Mouse (Mus musculus) forebrain, embryonic 11.5 days (tissue): ENCODE data around the gene Rarb. TPM values are rescaled to one million over a fixed set of nuclear protein-coding genes. Genes with fewer than 3 reads are reported as not detected.
A peak's percentile ranks its signal among the peaks of the same experiment; 100 is the strongest.

Source experiments
- ATAC-seq: fragments of 200-750 bp; cut with Nextera tagmentation; replicated peaks from 2 replicates; pipeline ENCODE4 v1.8.0; 2017; ENCODE audit warnings: moderate TSS enrichment; ENCODE audit not compliant: low FRiP score
- DNase-seq: peaks from one replicate; pipeline ENCODE4 v3.0.0-alpha.2; 2017; ENCODE audit warnings: low spot score
- H3K27ac ChIP-seq: fragments of 300-500 bp; sonication (generic); 2 replicates; pipeline ENCODE4 v1.5.1; 2014; ENCODE audit warnings: low read depth, low read length
- H3K27me3 ChIP-seq: fragments of 300-500 bp; sonication (generic); 2 replicates; pipeline ENCODE4 v1.6.1; 2014; ENCODE audit warnings: mild to moderate bottlenecking, low read length, mixed read lengths; ENCODE audit not compliant: control insufficient read depth, insufficient read depth
- H3K36me3 ChIP-seq: fragments of 300-500 bp; sonication (generic); 2 replicates; pipeline ENCODE4 v1.6.1; 2014; ENCODE audit warnings: mild to moderate bottlenecking, low read length, moderate library complexity, mixed read lengths; ENCODE audit not compliant: control insufficient read depth, insufficient read depth
- H3K4me1 ChIP-seq: fragments of 300-500 bp; sonication (generic); replicated peaks from 2 replicates; pipeline ENCODE4 v1.6.1; 2014; ENCODE audit warnings: low read length, mixed read lengths; ENCODE audit not compliant: control insufficient read depth, insufficient read depth
- H3K4me2 ChIP-seq: fragments of 300-500 bp; sonication (generic); 2 replicates; pipeline ENCODE4 v1.6.1; 2014; ENCODE audit warnings: low read depth, mild to moderate bottlenecking, low read length, moderate library complexity, mixed read lengths; ENCODE audit not compliant: severe bottlenecking
- H3K4me3 ChIP-seq: fragments of 300-500 bp; sonication (generic); 2 replicates; pipeline ENCODE4 v1.5.1; 2014; ENCODE audit warnings: low read depth, low read length
- H3K9ac ChIP-seq: fragments of 300-500 bp; sonication (generic); 2 replicates; pipeline ENCODE4 v1.6.1; 2014; ENCODE audit warnings: low read length
- H3K9me3 ChIP-seq: fragments of 300-500 bp; sonication (generic); 2 replicates; pipeline ENCODE4 v1.6.1; 2016; ENCODE audit warnings: low read length, mixed read lengths; ENCODE audit not compliant: control insufficient read depth
- WGBS: fragments of 180-500 bp; shearing (Covaris S2); extraction: QIAGEN DNeasy Blood & Tissue Kit; methylation state at CpG from one replicate; pipeline ENCODE4 v1.1.7; 2014; 5-methylcytosine and 5-hydroxymethylcytosine counted together
- polyA plus RNA-seq: library from polyadenylated mRNA; unstranded; fragments of >200 nt; fragmentation: Nextera tagmentation; extraction: Ambion mirVana; gene quantifications from 2 replicates; pipeline ENCODE4 v1.2.1, GENCODE M21; 2014

Rarb gene
- polyA plus RNA-seq, 1 experiment from 2014 or later, result 15.8 TPM

DNA sequence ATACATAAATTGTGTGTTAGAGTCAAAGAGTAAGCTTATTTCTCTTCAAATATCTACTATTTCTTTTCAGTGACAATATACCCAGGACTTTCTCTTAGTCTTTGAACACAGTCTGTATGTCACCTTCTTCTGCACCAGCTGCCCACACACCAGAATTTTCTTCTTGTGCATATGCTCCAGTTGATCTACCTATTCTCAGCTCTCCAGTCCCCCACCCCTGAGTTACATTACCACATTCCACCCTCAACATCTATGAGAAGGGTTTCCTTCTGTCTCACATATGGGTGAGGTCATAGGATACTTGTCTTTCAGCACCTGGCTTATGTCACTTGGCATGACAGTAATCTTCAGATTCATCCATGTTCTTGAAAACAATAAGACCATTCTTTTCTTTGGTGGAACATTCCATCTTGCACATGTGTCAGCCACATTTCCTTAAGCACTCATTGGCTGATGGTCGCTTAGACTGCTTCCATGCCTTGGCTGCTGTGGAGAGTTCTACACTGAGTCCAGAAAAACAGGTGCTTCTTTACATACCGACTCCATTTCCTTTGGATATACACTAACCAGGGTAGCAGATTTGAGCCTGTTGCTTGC is 71.9 kb downstream of the Rarb start:
- 83% methylated on average over 2 of the region's 2 CpGs for WGBS
- Histone ChIP-seq H3K9ac (no peak overlapping the region), H3K4me2 (no peak overlapping the region), H3K4me3 (no peak overlapping the region), H3K27me3 (no peaks in the 10 kb centered on the region), H3K9me3 (no peaks in the 10 kb centered on the region), H3K27ac (no peak overlapping the region), H3K36me3 (no peaks in the 10 kb centered on the region), H3K4me1 (no peaks in the 10 kb centered on the region)
- no peak for DNase-seq
- ATAC-seq, result no peak

- ATAC-seq (no peak), DNase-seq (no peak)
- Histone ChIP-seq H3K36me3 (no peaks in the 10 kb centered on the region), H3K27ac (no peak overlapping the region), H3K27me3 (peaks cover 3% of the 10 kb centered on the region; the same call in 1 of the 2 replicates), H3K9me3 (no peaks in the 10 kb centered on the region), H3K4me2 (no peak overlapping the region), H3K4me1 (no peaks in the 10 kb centered on the region), H3K4me3 (no peak overlapping the region), H3K9ac (no peak overlapping the region)
- 87% methylated on average over 13 of the region's 13 CpGs for WGBS
Observed at GRCm38 (mm10) chr14:16740982-16741739, 77.8 kb downstream of the Rarb start.

- no peak for ATAC-seq
- 89% methylated on average over 1 of the region's 1 CpGs for WGBS
Observed at GRCm38 (mm10) chr14:16738538-16738937, 80.4 kb downstream of the Rarb start.

DNA sequence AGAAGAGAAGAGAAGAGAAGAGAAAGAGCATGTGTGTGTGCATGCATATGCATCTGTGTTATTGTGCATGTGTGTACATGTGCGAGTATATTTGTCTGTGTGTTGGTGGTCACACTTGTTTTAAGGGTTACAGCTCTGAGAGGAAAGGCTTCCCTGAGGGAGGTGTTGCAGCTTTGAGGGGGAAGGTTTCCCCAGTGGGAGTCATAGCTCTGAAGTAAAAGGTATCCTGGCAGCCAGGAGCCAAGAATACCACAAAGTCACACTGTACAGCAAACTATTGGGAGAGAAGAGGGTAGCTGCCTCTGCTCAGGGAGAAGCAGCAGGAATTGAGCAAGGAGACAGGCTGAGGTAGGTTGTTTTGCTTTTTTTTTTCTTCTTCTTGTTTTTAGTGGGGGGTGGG is 81.2 kb downstream of the Rarb start:
- no peaks in the 10 kb centered on the region for H3K9me3 ChIP-seq
- H3K4me3 ChIP-seq, result no peak overlapping the region
- peaks cover 5% of the 10 kb centered on the region; the same call in 1 of the 2 replicates for H3K27me3 ChIP-seq

More at GRCm38 (mm10) chr14:16738538-16738937, 80.4 kb downstream of the Rarb start:
- peaks cover 5% of the 10 kb centered on the region; the same call in 1 of the 2 replicates for H3K27me3 ChIP-seq
- H3K9me3 ChIP-seq, result no peaks in the 10 kb centered on the region
- H3K9ac ChIP-seq, result no peak overlapping the region
- H3K4me3 ChIP-seq, result no peak overlapping the region
- peaks cover 4% of the 10 kb centered on the region for H3K4me1 ChIP-seq
- H3K4me2 ChIP-seq, result no peak overlapping the region
- H3K36me3 ChIP-seq, result no peaks in the 10 kb centered on the region
- H3K27ac ChIP-seq, result no peak overlapping the region
- DNase-seq, result no peak

DNA sequence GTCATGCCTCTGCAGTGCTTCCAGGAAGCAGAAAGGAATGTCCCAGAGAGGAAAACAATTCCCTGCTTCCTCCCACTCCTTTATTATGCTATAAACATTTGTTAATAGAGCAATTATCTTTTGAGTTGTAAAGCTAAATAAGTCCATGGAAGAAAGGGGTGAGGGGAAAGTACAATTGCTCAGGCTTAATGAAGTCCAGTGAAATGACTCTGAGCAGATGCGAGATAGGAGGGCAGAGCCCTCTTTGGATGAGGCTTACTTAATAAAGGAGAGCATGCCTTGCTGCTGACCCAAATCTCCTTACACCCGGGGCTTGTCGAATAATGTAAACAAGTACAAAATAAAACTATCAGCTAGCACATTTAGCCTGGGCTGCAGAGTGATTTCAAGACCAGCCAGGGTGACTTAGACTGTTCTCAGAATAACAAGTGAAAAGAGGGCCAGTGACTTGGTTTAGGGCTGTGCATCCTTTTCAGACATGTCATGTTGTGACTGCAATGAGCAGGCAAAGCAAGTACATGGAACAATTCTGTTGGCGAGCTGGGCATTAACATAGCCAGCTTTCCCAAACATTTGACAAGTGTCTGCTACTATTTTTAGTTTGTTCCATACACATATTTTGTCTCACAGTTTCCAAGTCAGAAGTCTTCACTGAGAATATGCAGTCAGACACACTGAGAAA is 83.5 kb downstream of the Rarb start:
- Histone ChIP-seq H3K4me1 (peaks cover 4% of the 10 kb centered on the region), H3K4me3 (no peak overlapping the region), H3K9me3 (no peaks in the 10 kb centered on the region), H3K36me3 (no peaks in the 10 kb centered on the region), H3K4me2 (no peak overlapping the region), H3K27me3 (peaks cover 7% of the 10 kb centered on the region; the same call in 1 of the 2 replicates), H3K9ac (no peak overlapping the region), H3K27ac (no peak overlapping the region)
- ATAC-seq (no peak), DNase-seq (no peak)
- 35% methylated on average over 4 of the region's 4 CpGs for WGBS

More for the DNA sequence above, 81.2 kb downstream of the Rarb start:
- no peak for ATAC-seq
- no peak for DNase-seq
- Histone ChIP-seq H3K9ac (no peak overlapping the region), H3K4me2 (no peak overlapping the region), H3K36me3 (no peaks in the 10 kb centered on the region), H3K27ac (no peak overlapping the region), H3K4me1 (peaks cover 4% of the 10 kb centered on the region)
- 88% methylated on average over 1 of the region's 1 CpGs for WGBS

GRCm38 (mm10) chr14:16733595-16734298 is 85.2 kb downstream of the Rarb start:
- Histone ChIP-seq H3K4me2 (no peak overlapping the region), H3K27me3 (peaks cover 7% of the 10 kb centered on the region; the same call in 1 of the 2 replicates), H3K27ac (no peak overlapping the region), H3K9ac (no peak overlapping the region), H3K9me3 (no peaks in the 10 kb centered on the region), H3K4me3 (no peak overlapping the region), H3K4me1 (peaks cover 4% of the 10 kb centered on the region), H3K36me3 (no peaks in the 10 kb centered on the region)
- DNase-seq, result no peak
- WGBS, result 17% methylated on average over 9 of the region's 9 CpGs
- ATAC-seq, result peak; percentile 74

GRCm38 (mm10) chr14:16732054-16732453 is 86.9 kb downstream of the Rarb start:
- no peak for ATAC-seq
- 79% methylated on average over 2 of the region's 2 CpGs for WGBS

DNA sequence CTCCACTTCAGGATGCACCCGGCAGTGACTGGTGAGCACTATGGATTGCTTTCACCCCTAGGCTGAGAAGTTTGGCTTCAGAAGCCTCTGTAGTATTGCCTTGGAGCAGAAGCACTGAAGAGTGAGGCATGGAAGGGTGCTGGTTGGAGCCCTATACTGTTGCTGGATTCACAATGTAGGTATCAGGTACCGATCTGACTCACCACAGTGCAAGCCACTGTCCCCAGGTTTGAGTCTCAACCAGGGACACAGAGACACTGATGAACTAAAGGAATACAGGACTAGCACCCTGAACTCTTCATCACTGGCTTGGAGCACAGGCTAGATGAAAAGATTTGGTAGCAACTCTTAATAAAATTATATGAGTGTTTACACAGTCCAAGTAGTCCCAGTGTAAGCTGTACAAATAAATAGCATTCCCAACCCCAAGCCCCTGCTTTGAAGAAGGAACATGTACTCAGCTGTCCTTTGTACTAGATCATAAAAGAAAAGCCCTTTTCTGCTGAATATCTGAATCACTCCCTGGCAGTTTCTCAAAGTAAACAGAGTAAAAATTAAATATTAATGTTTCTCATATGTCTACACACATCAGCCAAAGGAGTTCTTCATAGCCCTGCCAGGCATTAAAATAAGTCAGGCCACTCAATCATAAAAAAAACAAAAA is 90.6 kb downstream of the Rarb start:
- H3K4me2 ChIP-seq, result no peak overlapping the region

More at GRCm38 (mm10) chr14:16732054-16732453, 86.9 kb downstream of the Rarb start:
- DNase-seq, result no peak
- no peak overlapping the region for H3K9ac ChIP-seq
- H3K36me3 ChIP-seq, result no peaks in the 10 kb centered on the region
- no peak overlapping the region for H3K27ac ChIP-seq
- no peaks in the 10 kb centered on the region for H3K9me3 ChIP-seq
- peaks cover 4% of the 10 kb centered on the region for H3K4me1 ChIP-seq
- H3K4me2 ChIP-seq, result no peak overlapping the region
- peaks cover 4% of the 10 kb centered on the region; the same call in 1 of the 2 replicates for H3K27me3 ChIP-seq
- no peak overlapping the region for H3K4me3 ChIP-seq

More for the DNA sequence above, 90.6 kb downstream of the Rarb start:
- Histone ChIP-seq H3K4me3 (no peak overlapping the region), H3K9me3 (no peaks in the 10 kb centered on the region), H3K36me3 (no peaks in the 10 kb centered on the region), H3K9ac (no peak overlapping the region), H3K27ac (no peak overlapping the region), H3K27me3 (peaks cover 2% of the 10 kb centered on the region; the same call in 1 of the 2 replicates), H3K4me1 (no peaks in the 10 kb centered on the region)
- ATAC-seq, result no peak
- no peak for DNase-seq
- WGBS, result 93% methylated on average over 2 of the region's 2 CpGs
